Mouse (Mus musculus): ENCODE measurements around the gene Dbn1.
A peak's percentile ranks its signal among the peaks of the same experiment; 100 is the strongest.

Dbn1 gene

GRCm38 (mm10) chr13:55478036-55478435 lies 9.9 kb downstream of the Dbn1 start:
- peak; percentile 50 for DNase-seq (ENCODE audit: low read depth, low spot score)

GRCm38 (mm10) chr13:55477492-55477891 lies 10.4 kb downstream of the Dbn1 start:
- no peak for DNase-seq (ENCODE audit: low read depth, low spot score)

DNA sequence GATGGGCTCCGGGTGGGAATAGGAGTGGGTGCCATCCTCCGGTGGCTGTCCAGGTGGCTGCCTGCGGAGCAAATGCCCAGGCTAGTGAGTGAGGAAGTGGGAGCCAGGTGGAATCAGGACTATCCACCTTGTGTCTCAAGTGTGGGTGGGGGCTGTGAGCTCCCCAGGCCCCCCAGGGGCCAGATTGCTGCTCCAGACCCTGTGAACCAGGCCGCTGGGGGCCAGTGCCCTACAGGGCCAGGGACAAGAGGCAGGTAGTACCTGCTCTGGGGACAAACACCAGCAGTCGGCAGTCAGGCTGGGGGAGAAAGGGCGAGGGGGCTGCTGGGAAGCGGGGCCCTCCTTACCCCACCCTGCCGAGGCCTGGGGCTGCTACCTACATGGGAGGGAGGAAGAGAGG lies 11.7 kb downstream of the Dbn1 start:
- DNase-seq (ENCODE audit: low read depth, low spot score): no peak

DNA sequence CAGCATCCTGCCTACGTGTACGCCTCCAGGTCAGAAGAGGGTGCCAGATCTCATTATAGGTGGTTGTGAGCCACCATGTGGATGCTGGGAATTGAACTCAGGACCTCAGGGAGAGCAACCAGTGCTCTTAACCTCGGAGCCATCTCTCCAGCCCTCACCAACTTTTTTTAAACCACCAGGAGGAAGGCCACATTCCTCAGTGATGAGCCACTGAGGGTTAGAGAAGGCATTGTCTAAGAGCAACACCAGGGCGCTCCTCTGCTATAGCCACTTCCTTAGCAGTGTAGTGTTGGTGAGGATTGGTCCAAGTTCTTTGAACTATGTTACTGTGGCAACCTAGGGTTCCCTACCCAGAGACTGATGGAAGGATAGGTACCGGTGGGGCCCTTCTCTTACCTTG lies 12.2 kb downstream of the Dbn1 start:
- no peak for DNase-seq (ENCODE audit: low read depth, low spot score)

DNA sequence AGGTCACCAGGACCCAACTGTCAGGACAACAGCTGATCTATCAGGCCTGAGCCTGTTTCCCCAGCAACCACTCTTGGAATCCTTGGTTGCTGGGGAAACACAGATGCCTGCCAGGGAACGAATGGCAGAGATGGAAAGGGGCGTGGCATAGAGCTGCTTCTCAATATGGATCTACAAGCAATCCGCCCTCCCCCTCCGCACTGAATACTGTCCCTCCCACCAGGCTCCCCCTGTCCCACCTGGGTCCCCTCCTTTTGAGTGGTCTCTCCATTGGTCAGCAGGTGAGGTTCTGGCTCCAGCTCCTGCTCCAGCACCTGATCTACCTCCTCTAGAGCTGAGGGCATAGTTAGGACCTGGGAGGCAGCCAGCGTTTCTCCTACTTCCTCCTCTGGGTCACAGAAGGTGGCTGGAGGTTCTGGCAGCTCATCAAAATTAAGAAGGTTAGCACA lies 13.3 kb downstream of the Dbn1 start:
- DNase-seq (ENCODE audit: low read depth, low spot score): no peak

- no peak for DNase-seq (ENCODE audit: low read depth, low spot score)
These were observed 13.9 kb downstream of the Dbn1 start for GRCm38 (mm10) chr13:55473961-55474360.

DNA sequence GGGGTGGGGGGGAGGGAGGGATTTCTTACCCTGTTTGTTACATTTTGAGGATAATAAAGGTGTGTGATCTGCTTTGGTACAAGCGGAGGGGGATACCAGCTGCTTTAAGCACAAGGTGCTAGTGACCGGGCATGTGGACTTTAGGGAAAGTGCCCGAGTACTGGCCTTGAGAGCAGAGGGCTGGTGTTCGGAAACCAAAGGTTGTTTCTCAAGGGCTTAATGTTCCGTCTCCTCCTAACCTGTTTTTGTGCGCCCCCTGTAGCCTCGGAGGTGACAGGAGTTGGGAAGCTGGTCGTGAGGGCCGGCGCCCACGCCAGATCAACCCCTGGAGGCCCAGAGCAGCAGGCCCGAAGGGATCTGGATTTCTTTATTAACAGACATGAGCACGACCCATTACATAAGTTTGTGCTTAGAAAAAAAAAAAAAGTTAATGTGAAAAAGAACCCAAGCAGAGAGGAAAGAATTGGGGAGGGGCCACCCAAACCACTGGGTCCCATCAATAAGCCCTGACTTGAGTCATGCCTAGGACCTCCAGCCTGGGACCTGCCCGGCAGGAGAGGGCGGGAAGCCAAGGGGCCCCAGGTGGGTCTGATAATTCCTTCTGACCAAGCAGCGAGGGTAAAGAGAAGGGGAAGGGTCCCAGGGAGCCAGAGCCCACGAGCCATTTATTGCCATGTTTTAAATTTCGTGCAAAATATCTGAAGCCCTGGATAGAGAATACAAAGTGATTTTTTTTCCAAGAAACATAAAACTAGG lies 14.7 kb downstream of the Dbn1 start:
- DNase-seq (ENCODE audit: low read depth, low spot score): peak; percentile 59

DNA sequence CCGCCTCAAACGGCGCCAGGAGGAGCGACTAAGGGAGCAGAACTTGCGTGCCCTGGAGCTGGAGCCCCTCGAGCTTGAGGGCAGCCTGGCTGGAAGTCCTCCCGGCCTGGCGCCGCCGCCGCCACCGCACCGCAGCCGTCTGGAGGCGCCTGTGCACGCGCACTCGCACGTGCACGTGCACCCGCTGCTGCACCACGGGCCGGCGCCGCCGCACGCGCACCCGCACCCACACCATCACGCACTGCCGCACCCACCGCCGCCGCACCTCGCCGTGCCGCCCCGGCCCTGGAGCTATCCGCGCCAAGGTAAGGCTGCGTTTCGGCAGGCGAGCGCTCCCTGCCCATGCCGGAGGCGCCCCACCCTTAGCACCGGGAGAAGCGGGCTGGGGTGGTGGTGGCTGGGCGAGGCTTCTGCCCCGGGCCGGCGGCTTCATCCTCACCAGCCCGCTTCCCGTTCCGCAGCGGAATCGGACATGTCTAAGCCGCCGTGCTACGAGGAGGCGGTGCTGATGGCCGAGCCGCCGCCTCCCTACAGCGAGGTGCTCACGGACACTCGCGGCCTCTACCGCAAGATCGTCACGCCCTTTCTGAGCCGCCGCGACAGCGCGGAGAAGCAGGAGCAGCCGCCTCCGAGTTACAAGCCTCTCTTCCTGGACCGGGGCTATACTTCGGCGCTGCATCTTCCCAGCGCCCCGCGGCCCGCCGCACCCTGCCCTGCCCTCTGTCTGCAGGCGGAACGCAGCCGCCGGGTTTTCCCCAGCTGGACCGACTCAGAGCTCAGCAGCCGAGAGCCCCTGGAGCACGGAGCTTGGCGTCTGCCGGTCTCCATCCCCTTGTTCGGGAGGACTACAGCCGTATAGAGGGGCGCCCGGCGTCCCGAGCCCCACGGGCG lies 15.5 kb downstream of the Dbn1 start:
- DNase-seq (ENCODE audit: low read depth, low spot score): peak; percentile 72

GRCm38 (mm10) chr13:55471819-55472131 lies 16.1 kb downstream of the Dbn1 start:
- no peak for DNase-seq (ENCODE audit: low read depth, low spot score)

GRCm38 (mm10) chr13:55471156-55471818 lies 16.6 kb downstream of the Dbn1 start:
- peak; percentile 92 for DNase-seq (ENCODE audit: low read depth, low spot score)

GRCm38 (mm10) chr13:55470372-55470771 lies 17.5 kb downstream of the Dbn1 start:
- no peak for DNase-seq (ENCODE audit: low read depth, low spot score)

GRCm38 (mm10) chr13:55468851-55469560 lies 18.9 kb downstream of the Dbn1 start:
- no peak for DNase-seq (ENCODE audit: low read depth, low spot score)

DNA sequence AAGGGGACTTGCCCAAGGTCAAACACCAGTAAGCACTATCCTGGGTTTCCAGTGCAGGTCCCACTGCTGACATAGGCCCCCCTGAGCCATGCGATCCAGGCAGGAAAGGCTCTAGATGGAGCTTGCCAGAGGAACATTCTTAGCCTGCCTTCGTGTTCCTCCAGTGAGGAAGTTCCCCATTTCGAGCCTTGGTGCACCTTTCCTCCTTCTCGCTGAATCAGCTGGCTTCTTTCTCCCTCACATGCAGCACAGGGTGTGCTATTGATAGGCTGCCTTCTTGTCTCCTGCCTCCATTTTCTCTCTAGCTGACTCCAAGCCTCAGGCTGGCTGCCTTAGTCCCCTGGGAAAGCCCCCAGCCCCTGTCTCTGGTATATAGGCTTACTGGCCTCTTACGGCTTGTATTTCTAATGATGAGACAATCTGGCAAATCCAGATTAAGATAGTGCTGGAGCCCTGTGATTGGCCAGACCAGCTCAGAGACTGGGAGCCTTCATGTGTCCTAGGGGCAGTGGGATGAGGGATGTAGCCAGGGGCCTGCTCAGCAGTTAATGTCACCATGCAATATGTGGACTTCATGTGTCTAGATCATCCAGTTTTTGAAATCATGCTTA lies 22.0 kb downstream of the Dbn1 start:
- no peak for DNase-seq (ENCODE audit: low read depth, low spot score)

DNA sequence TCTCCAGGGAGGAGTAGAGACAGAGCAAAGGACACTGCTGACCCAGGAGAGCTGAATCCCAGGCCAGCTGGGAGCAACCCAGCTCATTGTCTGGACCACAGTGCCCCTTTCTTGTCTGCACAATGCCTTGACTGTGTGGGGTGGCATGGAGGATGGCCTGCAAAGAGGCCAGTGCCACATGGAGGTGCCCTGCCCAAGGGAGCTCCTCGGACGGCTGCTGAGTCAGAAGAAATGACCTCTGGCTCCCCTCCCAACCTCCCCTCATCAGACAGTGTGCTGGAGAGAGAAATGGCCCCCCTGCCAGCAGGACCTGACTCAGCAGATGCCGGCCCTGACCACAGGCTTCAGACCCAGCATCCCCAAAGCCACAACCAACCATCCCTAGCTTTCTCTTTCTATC lies 22.7 kb downstream of the Dbn1 start:
- DNase-seq (ENCODE audit: low read depth, low spot score): no peak

DNA sequence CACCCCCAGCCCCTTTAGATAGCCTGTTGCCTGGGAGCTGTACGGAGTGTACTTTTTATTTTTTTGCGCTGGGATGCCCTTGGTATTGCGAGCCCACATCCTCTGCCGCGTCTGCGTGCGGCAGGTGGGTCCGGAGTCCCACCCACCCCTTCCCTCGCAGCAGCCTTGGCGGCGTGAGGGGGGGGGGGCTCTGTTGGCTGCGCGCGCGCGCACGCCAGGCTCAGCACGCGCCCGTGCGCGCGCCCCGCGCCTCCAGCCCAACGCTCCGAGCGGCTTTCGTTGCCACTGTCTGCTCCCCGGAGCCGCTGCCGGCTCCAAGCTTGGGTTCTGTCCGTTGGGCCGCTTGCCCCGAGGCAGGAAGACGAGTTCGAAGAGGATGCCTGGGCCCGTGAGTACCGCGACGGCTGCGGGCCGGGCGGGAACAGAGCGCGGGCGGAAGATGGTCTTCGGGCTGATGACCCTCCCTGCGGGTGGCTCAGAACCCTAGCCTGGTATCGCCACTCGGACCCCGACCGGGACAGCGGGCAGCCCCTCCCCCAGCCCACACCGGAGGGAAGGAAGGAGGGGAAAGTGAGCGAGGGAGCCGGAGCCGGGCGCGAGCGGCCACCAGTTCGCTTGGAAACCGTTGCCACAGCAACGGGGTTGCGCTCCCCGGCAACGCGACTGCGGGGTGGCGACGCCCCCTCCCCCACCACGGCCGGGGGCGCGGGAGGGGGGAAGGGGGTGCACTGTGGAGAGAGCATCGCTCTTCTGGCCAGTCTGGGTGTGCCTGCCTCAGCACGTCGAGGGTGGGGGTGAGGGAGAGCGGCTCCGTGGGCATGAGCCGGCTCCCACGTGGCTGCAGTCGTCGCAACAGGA lies 23.7 kb downstream of the Dbn1 start, which contains the start of gene Prr7:
Gene Prr7 (plus strand): TSS at position 241 of the 858 bp plus-strand sequence.
- peak; percentile 80 for DNase-seq (ENCODE audit: low read depth, low spot score)

- no peak for DNase-seq (ENCODE audit: low read depth, low spot score)
These were observed 24.4 kb downstream of the Dbn1 start for GRCm38 (mm10) chr13:55463399-55464026.

- DNase-seq (ENCODE audit: low read depth, low spot score): peak; percentile 42
These were observed 24.9 kb downstream of the Dbn1 start for GRCm38 (mm10) chr13:55462965-55463364.

DNA sequence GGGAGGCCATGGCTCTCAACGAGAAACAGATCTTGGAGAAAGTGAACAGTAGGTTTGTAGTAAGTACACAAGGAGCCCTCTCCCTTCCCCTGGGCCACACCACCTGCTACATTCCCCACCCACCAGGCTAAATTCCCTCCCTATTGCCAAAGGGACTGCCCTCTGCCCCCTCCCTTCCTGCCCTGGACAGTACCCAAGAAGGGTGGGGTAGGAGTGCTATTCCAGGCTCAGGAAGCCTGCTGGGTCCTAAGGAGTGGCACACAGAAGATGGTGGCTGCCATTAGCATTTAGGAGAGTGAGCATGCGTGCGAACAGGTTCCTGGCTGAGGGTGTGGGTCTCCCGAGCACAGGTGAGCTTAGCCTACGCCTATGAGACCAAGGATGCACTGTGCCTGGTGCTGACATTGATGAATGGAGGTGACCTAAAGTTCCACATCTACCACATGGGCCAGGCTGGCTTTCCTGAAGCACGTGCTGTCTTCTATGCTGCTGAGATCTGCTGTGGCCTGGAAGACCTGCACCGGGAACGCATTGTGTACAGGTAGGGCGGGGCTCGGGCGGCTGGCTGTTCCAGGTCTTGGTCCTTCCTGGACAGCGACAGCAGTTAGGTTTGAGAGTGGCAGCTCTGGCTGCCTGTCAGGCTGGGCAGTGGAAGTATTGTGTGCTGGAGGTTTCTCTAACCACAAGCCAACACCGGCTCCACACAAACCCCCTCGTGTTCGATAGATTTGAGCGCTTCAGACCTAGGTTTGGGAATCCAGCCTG lies 35.9 kb downstream of the Dbn1 start:
- no peak for DNase-seq (ENCODE audit: low read depth, low spot score)

- no peak for DNase-seq (ENCODE audit: low read depth, low spot score)
These were observed 36.6 kb downstream of the Dbn1 start for GRCm38 (mm10) chr13:55451296-55451695.

Measured in CD4-positive, CD25-positive, alpha-beta regulatory T cell, adult 2 months (primary cell).